Mouse (Mus musculus) brain, embryonic 14.5 days (tissue): Measurements from ENCODE around the gene Psmb1. TPM values are rescaled to one million over a fixed set of nuclear protein-coding genes. Genes with fewer than 3 reads are reported as not detected.
"Not testable (repeated sequence)": the region's sequence is repeated elsewhere in the genome, so short reads cannot be mapped to it uniquely, and the experiment has no call there.

ENCODE experiments used
- DNase-seq: peaks from one replicate; pipeline ENCODE4 v3.0.0-alpha.2; 2011; ENCODE audit warnings: low read depth
- CTCF ChIP-seq: fragments of 200-500 bp; IDR thresholded peaks from 2 replicates; pipeline ENCODE4 v1.5.1; 2012; ENCODE audit warnings: inconsistent platforms, mild to moderate bottlenecking, moderate library complexity, borderline replicate concordance; ENCODE audit not compliant: insufficient read depth, insufficient read length; ENCODE audit errors: extremely low read depth
- POLR2A ChIP-seq: fragments of 200-500 bp; IDR thresholded peaks from 2 replicates; pipeline ENCODE4 v1.6.1; 2012; ENCODE audit warnings: mild to moderate bottlenecking, inconsistent platforms, borderline replicate concordance; ENCODE audit not compliant: poor library complexity, insufficient read depth, insufficient read length, severe bottlenecking; ENCODE audit errors: extremely low read depth
- polyA plus RNA-seq: library from polyadenylated mRNA; depleted of rRNA; stranded (reverse); fragments of >200 nt; gene quantifications from 2 replicates; pipeline ENCODE4 v1.2.3, GENCODE M21; 2012; rRNA removed

The Psmb1 gene
- polyA plus RNA-seq: 162 and 194 TPM in 2 replicates

DNA sequence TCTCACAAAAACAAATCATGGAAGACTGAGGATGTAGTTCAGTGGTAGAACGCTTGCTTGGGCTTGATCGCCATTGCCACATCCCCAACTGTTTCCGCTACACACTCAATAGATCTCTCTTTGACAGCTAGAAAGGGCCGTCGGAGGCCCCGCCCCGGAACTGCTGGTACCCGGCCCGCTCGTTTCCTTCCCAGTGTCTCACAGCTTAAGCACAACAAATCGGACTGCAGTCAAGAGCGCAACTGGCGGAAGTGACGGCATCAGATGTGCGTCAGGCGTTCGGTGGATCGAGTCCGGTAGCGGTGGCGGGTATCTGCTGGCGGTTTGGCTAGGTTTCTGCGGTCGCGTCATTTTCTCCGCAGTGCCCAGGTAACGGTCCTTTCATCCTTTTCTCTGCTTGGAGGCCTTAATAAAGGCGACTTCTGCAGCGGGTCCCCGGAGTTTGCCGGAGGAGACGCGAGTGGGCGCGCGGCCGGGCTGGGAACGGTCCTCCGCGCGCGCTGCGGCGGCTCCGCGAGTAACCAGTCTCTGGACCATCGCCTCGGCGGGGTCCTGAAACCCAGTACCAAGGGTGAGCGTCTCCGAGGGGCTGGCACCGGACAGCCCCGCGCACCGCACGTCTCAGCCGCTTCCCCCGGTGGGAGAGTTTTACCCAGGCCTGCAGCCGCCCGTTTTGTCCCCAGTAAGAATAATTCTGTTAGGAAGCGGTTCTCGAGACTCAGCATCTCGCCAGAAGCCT lies at the start of gene Psmb1, which contains the start of gene Tbp:
Psmb1 (minus strand) TSS at position 96 of the 739 bp plus-strand sequence.
Tbp (plus strand) TSS at position 233 of the 739 bp plus-strand sequence.
- peak; percentile 99 for DNase-seq
- TF ChIP-seq CTCF (no peak), POLR2A (peak; percentile 33; the same call in 1 of the 2 replicates)

DNA sequence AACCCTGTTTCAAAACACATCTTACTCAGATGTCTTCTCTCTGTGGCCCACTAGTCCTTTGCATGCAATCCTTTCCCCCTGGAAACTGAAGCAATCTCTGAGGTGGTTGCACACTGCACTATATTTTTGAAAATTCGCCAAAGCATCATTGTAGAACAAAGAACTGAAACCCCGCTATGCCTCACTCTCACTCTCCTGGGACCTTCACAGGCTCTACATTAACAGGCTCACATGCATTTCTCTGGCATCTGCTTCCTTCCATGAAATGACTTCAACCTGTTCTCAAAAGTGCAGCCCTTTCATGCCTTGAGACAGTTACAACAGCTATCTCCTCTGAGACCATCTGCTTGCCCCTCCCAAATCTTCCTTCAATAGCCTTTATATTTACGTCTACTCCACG lies 46.9 kb upstream of the Psmb1 start:
- TF ChIP-seq POLR2A (no peak), CTCF (no peak)

DNA sequence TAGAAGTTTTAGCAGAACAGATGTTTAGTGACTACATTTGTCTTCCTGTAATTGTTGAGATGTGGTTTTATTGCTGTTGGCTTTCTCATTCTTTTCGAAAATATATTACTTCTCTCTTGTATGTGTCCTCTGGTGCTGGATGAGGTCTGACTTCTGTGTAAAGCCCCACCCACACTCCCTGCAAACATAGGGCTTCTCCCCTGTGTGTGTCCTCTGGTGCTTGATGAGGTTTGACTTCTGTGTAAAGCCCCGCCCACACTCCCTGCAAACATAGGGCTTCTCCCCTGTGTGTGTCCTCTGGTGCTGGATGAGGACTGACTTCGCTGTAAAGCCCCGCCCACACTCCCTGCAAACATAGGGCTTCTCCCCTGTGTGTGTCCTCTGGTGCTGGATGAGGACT lies 44.3 kb upstream of the Psmb1 start:
- not testable (repeated sequence) for DNase-seq

More for the DNA sequence above, 46.9 kb upstream of the Psmb1 start:
- DNase-seq: no peak

DNA sequence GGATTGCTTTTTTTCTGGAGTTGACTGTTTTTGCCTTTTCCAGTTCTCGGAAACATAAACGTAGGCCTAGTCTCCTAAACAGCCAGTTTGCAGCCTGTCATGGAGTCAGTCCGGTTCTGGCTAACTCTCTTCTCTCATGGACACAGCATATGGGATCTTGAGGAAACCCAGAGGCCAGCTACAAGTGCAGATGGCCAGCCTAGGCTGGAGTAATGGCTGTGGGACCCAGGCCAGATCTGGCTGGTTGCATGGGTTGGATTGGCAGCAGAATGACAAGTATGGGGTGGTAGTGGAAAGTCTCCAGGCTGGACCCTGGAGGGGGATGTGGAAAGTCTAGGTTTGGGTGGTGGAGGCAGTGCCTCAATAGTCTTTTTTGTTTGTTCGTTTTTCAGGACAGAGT lies 40.8 kb upstream of the Psmb1 start:
- no peak for DNase-seq
- TF ChIP-seq POLR2A: no peak
- no peak for TF ChIP-seq CTCF

DNA sequence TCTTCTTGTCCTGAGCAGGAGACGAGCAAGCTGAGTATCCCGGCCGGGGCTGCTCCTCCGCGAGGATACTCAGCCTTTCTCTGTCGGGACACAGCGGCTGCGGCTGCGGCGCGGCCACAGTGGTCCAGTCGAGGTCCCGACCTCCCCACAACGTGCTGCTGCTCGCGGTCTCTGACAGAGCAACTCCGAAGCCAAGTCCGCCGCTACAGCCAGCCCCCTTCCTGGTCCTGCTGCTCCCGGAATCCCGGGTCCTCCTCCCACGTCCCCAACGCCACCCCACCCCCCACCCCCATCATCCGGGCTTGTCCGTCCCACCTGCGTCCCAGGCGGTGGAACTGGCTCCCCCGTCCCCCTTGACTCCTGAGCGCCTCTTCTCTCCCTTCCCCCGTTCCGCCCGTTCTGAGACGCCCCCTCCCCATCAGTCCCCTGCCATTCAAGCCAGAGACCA lies 36.9 kb upstream of the Psmb1 start:
- peak; percentile 22 for DNase-seq
- TF ChIP-seq CTCF (no peak), POLR2A (no peak)

DNA sequence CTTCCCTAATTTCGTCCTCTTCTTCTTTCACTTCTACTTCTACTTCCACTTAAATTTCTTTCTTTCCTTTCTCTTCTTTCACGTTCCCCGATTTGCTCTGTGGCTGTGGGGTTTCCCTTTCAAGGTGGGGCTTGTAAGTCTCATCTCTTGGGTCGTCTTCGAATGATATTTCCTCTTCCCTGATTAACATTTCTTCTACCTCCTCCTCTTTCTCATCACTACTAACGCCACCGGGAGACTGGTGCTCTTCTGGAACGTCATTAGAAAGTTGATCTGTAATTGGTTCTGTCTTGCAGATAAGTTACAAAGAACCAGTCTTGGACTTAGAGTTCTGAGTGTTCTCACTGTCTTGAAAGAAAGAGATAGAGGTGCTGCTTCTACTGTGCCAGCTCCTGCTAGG lies 36.4 kb upstream of the Psmb1 start:
- no peak for TF ChIP-seq CTCF
- no peak for TF ChIP-seq POLR2A
- DNase-seq: peak; percentile 17

DNA sequence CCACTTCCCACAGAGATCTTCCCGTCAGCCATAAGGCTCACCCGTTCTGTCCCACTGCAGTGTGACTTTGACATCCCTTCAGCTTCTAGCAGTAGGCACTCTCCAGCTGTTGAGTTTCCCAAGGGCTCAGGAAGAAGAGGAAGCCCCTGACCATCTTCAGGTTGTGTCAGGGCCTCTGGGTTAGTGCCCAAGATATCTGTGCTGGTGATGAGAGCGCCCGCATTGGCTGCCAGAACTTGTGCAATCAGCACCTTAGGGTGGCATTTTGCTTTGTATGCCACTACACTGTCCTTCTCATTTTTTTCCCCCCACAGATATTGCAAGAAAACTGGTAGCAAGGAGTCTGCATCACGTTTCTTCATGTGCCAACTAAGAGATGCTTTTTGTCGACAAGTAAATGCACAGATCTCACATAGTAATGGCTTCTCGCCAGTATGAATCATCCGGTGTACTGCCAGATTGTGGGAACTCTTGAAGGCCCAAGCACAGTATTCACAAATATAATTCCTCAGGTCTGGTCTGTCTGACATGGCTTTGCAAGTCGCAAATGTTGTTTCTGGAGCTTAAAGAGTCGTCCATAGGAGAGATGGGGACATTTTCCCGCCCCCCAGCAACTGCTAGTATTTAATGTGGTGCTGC lies 35.7 kb upstream of the Psmb1 start:
- TF ChIP-seq POLR2A (no peak), CTCF (no peak)
- peak; percentile 57 for DNase-seq

DNA sequence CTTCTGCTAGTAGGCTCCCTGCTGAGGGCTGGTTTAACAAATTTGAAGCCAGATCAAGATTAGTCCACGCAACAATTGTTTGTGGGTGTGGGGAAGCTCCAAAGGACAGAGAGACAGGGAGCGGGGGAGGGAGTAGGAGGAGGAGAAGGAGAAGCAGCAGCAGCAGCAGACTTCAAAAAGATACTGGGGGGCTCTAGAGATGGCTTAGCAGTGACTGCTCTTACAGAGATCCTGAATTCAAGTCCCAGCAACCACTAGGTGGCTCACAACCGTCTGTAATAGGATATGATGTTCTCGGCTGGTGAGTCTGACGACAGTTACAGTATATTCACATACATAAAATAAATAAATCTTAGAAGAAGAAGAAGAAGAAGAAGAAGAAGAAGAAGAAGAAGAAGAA lies 30.6 kb upstream of the Psmb1 start:
- DNase-seq: peak; percentile 82
- TF ChIP-seq POLR2A: no peak
- TF ChIP-seq CTCF: peak; percentile 66

DNA sequence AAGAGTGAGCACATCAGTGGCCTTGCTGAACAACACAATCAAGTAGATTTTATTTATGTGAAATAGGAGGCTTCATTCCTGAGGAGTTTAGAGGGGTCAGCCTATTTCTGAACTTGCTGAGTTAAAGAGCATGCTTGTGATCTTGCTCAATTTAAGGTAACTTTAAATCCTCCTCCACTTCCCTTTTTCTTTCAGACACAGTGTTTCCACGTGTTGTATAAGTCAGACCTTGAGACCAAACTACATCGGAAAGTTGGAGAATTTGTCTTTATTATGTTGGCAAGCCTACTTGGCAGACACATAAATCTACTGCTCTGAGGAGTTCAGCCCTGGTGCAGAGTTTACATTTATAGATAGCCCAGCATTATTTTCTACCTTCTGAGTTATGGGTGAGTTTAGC lies 29.3 kb upstream of the Psmb1 start:
- TF ChIP-seq POLR2A: no peak
- no peak for TF ChIP-seq CTCF

DNA sequence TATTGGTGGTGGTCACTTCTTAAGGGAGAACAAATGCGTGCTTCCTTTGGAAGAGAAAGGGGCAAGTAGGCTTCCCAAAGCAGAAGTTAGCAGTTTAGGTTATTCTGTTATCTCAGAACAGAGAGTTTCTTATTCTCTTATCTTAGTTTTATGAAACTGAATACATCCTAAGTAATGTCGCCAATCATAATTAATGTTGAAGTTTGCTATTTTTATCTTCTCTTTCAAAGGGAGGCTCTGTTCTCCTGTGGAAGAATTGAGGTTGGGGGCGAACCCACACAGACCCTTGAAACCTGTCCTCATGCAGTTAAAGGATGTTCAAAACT lies 28.2 kb upstream of the Psmb1 start:
- no peak for TF ChIP-seq CTCF
- TF ChIP-seq POLR2A: no peak
- DNase-seq: no peak

More for the DNA sequence above, 29.3 kb upstream of the Psmb1 start:
- DNase-seq: no peak

DNA sequence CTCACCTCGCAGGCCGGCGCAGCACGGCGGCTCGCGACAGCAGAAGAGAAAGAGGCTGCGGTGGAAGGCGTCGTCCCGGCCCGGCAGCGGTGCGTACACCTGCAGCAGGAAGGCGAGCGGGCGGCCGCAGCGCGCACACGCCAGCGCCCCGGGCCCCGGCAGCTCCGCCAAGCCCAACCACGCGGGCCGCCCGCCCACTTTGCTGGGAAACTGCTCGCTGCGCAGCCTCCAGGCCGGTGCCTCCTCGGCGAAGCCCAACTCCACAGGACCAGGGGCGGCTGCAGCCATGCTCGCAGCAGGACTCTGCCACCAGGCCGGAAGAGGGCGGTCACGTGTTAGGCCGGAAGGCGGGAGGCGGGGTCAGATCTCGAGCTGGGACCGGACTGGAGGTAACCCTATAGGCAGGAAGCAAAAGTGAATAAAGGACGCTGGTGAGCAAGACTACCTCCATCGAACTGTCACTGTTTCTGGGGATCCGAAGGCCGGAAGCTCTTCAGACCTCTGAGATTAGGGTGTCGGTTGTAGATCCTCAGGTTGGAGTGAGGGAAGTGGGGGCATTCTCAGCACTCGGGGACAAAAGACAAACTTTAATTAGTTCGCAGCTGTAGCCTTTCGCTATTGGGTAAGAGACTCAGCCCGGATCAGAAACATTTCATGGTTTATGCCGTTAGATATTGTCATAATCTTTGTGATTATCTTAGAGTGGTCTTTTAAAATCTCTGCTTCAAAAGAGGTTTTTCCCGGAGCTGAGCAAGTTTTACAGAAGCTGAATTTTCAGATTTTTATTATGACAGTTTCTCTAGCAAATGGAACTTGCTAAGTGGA lies 27.6 kb upstream of the Psmb1 start, which contains the start of gene Pdcd2:
Pdcd2 (minus strand) TSS at position 316 of the 825 bp plus-strand sequence.
- TF ChIP-seq CTCF: peak; percentile 39; the same call in 1 of the 2 replicates
- TF ChIP-seq POLR2A: peak; percentile 53; the same call in 1 of the 2 replicates
- peak; percentile 97 for DNase-seq

DNA sequence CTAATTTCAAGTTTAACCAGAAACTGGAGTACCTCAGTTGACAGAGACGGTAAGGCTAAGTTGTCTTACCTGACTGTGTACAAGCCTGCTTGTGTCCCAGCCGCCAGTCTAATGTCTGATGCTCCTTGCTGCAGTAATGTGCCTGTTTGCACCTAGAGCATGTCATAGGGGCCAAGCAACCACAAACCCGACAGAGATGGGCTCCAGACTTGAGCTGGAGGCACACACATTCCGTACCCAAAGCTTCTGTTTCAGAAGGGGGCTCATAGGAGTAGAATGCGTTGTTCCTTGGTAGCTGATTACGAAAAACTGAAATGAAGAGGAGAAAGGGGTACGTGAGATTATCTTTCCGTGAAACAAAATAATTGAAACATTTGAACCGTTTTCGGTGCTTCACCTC lies 26.8 kb upstream of the Psmb1 start:
- TF ChIP-seq CTCF (no peak), POLR2A (no peak)
- peak; percentile 19 for DNase-seq
